Mouse (Mus musculus): ENCODE data around the gene Appl2. TPM values are rescaled to one million over a fixed set of nuclear protein-coding genes. Genes with fewer than 3 reads are reported as not detected.

The Appl2 gene
- total and polyA plus RNA-seq, 3 experiments: 11.1 to 26.3 (median 15.7) TPM

DNA sequence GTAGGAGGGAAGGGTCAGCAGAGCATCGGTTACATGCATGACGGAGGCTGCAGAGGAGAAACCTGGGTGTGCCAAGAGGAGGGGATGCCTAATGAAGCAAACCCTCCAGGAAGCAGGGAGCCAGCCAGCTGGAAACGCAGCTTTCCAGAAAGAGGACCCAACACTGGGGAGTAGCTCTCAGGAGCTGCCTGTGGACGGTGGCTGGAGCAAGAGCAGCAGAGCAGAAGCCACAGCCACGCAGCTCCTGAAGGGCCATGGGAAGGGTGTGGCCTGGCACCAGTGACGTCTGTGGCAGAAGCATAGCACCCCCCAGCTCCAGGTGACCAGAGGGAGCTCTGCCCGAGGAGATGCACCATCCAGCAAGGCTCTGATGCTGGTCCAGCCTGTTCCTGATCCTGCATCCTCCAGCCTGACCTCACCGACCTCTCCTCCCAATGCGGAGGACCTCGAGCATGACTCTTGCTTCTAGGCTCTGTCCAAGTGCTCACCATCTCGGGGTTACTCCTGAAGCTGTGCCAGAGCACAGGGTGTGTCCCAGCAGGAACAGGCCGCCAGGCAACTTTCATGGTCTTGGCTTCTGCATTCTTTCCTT is 19.3 kb downstream of the Appl2 start:
- no peak for DNase-seq (ENCODE audit: low spot score)
- Histone ChIP-seq H3K4me1 (ENCODE audit: insufficient read depth, low read depth, low read length) (peaks cover 2% of the 10 kb centered on the region; the same call in 1 of the 2 replicates), H3K27me3 (ENCODE audit: insufficient read depth, low read length) (peaks cover 48% of the 10 kb centered on the region), H3K4me3 (ENCODE audit: low read depth, low read length) (no peak overlapping the region), H3K9me3 (replicated peaks) (no peaks in the 10 kb centered on the region), H3K36me3 (replicated peaks) (no peaks in the 10 kb centered on the region)
- no peak for ATAC-seq (ENCODE audit: extremely low read depth, insufficient number of reproducible peaks, low FRiP score, poor library complexity, severe bottlenecking)
- TF ChIP-seq GATA2 (IDR thresholded peaks at IDR 0.05; ENCODE audit: borderline replicate concordance, low read depth, low read length) (no peak), GATA1 (IDR thresholded peaks at IDR 0.05; ENCODE audit: borderline replicate concordance, low read length) (no peak), TAL1 (conservative IDR thresholded peaks at IDR 0.05; ENCODE audit: low read depth, low read length) (no peak), POLR2AphosphoS5 (IDR thresholded peaks at IDR 0.05; ENCODE audit: insufficient replicate concordance, low read depth, low read length) (no peak), CTCF (IDR thresholded peaks at IDR 0.05; ENCODE audit: low read depth, low read length) (no peak)

GRCm38 (mm10) chr10:83628241-83628640 is 20.3 kb downstream of the Appl2 start:
- no peaks in the 10 kb centered on the region for H3K9me3 ChIP-seq (replicated peaks)
- TF ChIP-seq GATA1 (IDR thresholded peaks at IDR 0.05; ENCODE audit: borderline replicate concordance, low read length): no peak
- TF ChIP-seq CTCF (IDR thresholded peaks at IDR 0.05; ENCODE audit: low read depth, low read length): no peak
- TF ChIP-seq GATA2 (IDR thresholded peaks at IDR 0.05; ENCODE audit: borderline replicate concordance, low read depth, low read length): no peak
- TF ChIP-seq POLR2AphosphoS5 (IDR thresholded peaks at IDR 0.05; ENCODE audit: insufficient replicate concordance, low read depth, low read length): no peak
- TF ChIP-seq TAL1 (conservative IDR thresholded peaks at IDR 0.05; ENCODE audit: low read depth, low read length): no peak
- H3K4me1 ChIP-seq (ENCODE audit: insufficient read depth, low read depth, low read length): no peaks in the 10 kb centered on the region
- no peaks in the 10 kb centered on the region for H3K36me3 ChIP-seq (replicated peaks)
- ATAC-seq (ENCODE audit: extremely low read depth, insufficient number of reproducible peaks, low FRiP score, poor library complexity, severe bottlenecking): no peak
- no peak for DNase-seq (ENCODE audit: low spot score)
- no peak overlapping the region for H3K4me3 ChIP-seq (ENCODE audit: low read depth, low read length)
- peaks cover 51% of the 10 kb centered on the region for H3K27me3 ChIP-seq (ENCODE audit: insufficient read depth, low read length)

DNA sequence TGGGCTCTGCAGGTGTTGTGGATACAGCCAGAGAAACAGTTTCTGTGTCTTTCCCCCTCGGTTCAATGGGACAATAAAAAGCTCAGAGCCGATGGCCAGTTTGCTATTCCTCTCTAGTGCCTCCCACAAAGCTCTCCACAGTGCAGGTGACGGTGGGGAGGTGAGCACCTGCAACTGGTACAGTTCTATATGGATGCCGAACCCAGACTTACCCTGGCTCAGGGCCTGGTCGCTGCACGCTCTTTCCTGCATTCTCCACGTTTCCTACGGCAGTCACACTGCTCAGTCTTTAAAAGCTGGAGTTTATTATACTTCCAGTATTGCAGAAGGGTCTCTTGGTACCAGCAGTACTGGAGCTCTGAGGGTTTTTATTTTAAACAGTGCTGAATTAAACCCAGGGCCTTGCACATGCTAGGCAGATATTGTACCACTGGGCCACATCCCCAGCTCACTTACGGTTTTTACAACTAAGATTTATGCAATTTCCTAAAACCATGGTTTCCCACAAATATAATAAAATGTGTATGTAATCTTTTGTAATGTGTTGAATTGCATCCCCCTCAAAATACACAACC is 21.3 kb downstream of the Appl2 start:
- no peak overlapping the region for H3K4me3 ChIP-seq (ENCODE audit: low read depth, low read length)
- H3K9me3 ChIP-seq (replicated peaks): no peaks in the 10 kb centered on the region
- no peaks in the 10 kb centered on the region for H3K4me1 ChIP-seq (ENCODE audit: insufficient read depth, low read depth, low read length)
- ATAC-seq (ENCODE audit: extremely low read depth, insufficient number of reproducible peaks, low FRiP score, poor library complexity, severe bottlenecking) (no peak), DNase-seq (ENCODE audit: low spot score) (no peak)
- H3K27me3 ChIP-seq (ENCODE audit: insufficient read depth, low read length): peaks cover 43% of the 10 kb centered on the region
- no peak for TF ChIP-seq GATA2 (IDR thresholded peaks at IDR 0.05; ENCODE audit: borderline replicate concordance, low read depth, low read length)
- TF ChIP-seq POLR2AphosphoS5 (IDR thresholded peaks at IDR 0.05; ENCODE audit: insufficient replicate concordance, low read depth, low read length): no peak
- TF ChIP-seq CTCF (IDR thresholded peaks at IDR 0.05; ENCODE audit: low read depth, low read length): no peak
- no peak for TF ChIP-seq GATA1 (IDR thresholded peaks at IDR 0.05; ENCODE audit: borderline replicate concordance, low read length)
- no peak for TF ChIP-seq TAL1 (conservative IDR thresholded peaks at IDR 0.05; ENCODE audit: low read depth, low read length)
- no peaks in the 10 kb centered on the region for H3K36me3 ChIP-seq (replicated peaks)

- no peak overlapping the region for H3K4me3 ChIP-seq (ENCODE audit: low read depth, low read length)
- ATAC-seq (ENCODE audit: extremely low read depth, insufficient number of reproducible peaks, low FRiP score, poor library complexity, severe bottlenecking): no peak
- H3K36me3 ChIP-seq (replicated peaks): no peaks in the 10 kb centered on the region
- TF ChIP-seq POLR2AphosphoS5 (IDR thresholded peaks at IDR 0.05; ENCODE audit: insufficient replicate concordance, low read depth, low read length) (no peak), GATA2 (IDR thresholded peaks at IDR 0.05; ENCODE audit: borderline replicate concordance, low read depth, low read length) (no peak)
- no peak for DNase-seq (ENCODE audit: low spot score)
- H3K27me3 ChIP-seq (ENCODE audit: insufficient read depth, low read length): peaks cover 40% of the 10 kb centered on the region; the same call in 1 of the 2 replicates
- H3K9me3 ChIP-seq (replicated peaks): no peaks in the 10 kb centered on the region
- H3K4me1 ChIP-seq (ENCODE audit: insufficient read depth, low read depth, low read length): no peaks in the 10 kb centered on the region
These were observed 23.7 kb downstream of the Appl2 start for GRCm38 (mm10) chr10:83624841-83625240.

DNA sequence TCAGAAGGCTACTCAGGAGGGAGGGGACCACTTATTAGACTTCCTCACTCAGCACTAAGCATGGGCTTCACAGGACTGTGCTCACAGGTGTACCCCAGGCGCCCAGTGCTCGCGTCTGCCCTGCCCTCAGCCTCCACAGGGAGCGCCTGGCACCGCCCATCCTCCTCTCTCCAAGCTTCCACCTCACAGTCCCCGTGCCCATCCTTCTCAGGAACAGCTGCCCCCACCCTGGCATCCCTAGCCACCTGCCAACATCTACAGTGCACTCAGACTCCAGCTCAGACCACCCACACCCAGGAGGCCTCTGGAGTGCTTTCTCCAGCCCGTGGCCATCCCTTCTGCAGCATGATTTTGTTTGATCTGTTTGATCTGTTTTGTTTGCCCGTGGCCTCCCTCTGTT is 24.5 kb downstream of the Appl2 start:
- ATAC-seq (ENCODE audit: extremely low read depth, insufficient number of reproducible peaks, low FRiP score, poor library complexity, severe bottlenecking): no peak
- Histone ChIP-seq H3K27me3 (ENCODE audit: insufficient read depth, low read length) (peaks cover 34% of the 10 kb centered on the region; the same call in 1 of the 2 replicates), H3K4me3 (ENCODE audit: low read depth, low read length) (no peak overlapping the region), H3K36me3 (replicated peaks) (no peaks in the 10 kb centered on the region), H3K4me1 (ENCODE audit: insufficient read depth, low read depth, low read length) (no peaks in the 10 kb centered on the region), H3K9me3 (replicated peaks) (no peaks in the 10 kb centered on the region)
- TF ChIP-seq GATA2 (IDR thresholded peaks at IDR 0.05; ENCODE audit: borderline replicate concordance, low read depth, low read length): no peak
- DNase-seq (ENCODE audit: low spot score): no peak

DNA sequence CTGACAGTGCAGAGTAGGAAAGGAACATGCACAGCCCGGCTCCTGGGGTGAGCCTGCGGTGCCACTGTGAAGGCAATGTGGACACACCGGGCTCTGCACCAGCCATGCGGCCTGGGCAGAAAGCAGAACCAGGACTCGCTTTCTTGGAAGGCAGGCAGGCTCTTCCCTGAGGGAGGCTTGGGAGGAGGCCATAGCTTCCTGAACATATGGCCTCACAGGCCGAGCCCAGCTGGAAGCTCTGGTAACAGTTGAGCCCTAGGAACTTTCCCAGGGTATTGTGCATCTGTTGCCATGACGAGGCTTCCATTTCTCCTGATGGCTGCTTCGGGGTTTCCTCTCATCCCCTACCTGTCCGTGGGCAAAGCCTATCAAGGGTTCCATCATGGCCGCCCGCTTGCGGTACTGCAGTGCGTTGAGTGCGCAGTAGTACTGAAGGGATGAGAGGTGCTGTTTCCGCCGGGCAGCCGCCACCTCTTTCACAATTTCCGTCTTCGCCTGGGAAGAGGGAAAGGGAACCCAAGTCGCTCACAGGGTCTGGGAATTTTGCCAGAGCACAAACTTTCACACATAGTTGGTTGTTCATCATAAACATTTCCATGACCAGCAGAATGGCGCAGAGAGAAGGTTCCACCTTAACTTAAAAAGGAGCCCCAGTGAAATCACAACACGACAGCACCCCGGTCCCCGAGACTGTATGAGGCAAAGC is 28.0 kb downstream of the Appl2 start:
- TF ChIP-seq TAL1 (conservative IDR thresholded peaks at IDR 0.05; ENCODE audit: low read depth, low read length): no peak
- no peak for TF ChIP-seq POLR2AphosphoS5 (IDR thresholded peaks at IDR 0.05; ENCODE audit: insufficient replicate concordance, low read depth, low read length)
- no peak for TF ChIP-seq CTCF (IDR thresholded peaks at IDR 0.05; ENCODE audit: low read depth, low read length)
- TF ChIP-seq GATA2 (IDR thresholded peaks at IDR 0.05; ENCODE audit: borderline replicate concordance, low read depth, low read length): no peak
- TF ChIP-seq GATA1 (IDR thresholded peaks at IDR 0.05; ENCODE audit: borderline replicate concordance, low read length): no peak
- no peaks in the 10 kb centered on the region for H3K36me3 ChIP-seq (replicated peaks)
- DNase-seq (ENCODE audit: low spot score) (no peak), ATAC-seq (ENCODE audit: extremely low read depth, insufficient number of reproducible peaks, low FRiP score, poor library complexity, severe bottlenecking) (no peak)
- H3K4me1 ChIP-seq (ENCODE audit: insufficient read depth, low read depth, low read length): no peaks in the 10 kb centered on the region; the same call in 1 of the 2 replicates
- H3K4me3 ChIP-seq (ENCODE audit: low read depth, low read length): no peak overlapping the region
- no peaks in the 10 kb centered on the region for H3K9me3 ChIP-seq (replicated peaks)
- H3K27me3 ChIP-seq (ENCODE audit: insufficient read depth, low read length): peaks cover 36% of the 10 kb centered on the region
